Mouse (Mus musculus) intestine, embryonic 16.5 days (tissue): ENCODE measurements at regions not wholly inside any gene's neighbourhood (a gene's known extent, or its start where the extent isn't known, plus 50 kb on each side); places are given as distances from the start of the nearest gene placed in this dataset.

Experiments used
- ATAC-seq: fragments of 200-750 bp; cut with Nextera tagmentation; 2 replicates; pipeline ENCODE4 v1.8.0; 2017; ENCODE audit warnings: moderate TSS enrichment, moderate library complexity
- H3K27ac ChIP-seq: fragments of 300-500 bp; sonication (generic); 2 replicates; pipeline ENCODE4 v1.5.1; 2014; ENCODE audit warnings: mild to moderate bottlenecking, low read length
- H3K27me3 ChIP-seq: fragments of 300-500 bp; sonication (generic); replicated peaks from 2 replicates; pipeline ENCODE4 v1.6.1; 2014; ENCODE audit warnings: low read length, control low read depth, mixed read lengths; ENCODE audit not compliant: control insufficient read depth, insufficient read depth
- H3K36me3 ChIP-seq: fragments of 300-500 bp; sonication (generic); 2 replicates; pipeline ENCODE4 v1.6.1; 2014; ENCODE audit warnings: low read length, control low read depth; ENCODE audit not compliant: control insufficient read depth, insufficient read depth
- H3K4me1 ChIP-seq: fragments of 300-500 bp; sonication (generic); 2 replicates; pipeline ENCODE4 v1.6.1; 2014; ENCODE audit warnings: low read length, control low read depth, mixed read lengths; ENCODE audit not compliant: control insufficient read depth, insufficient read depth
- H3K4me2 ChIP-seq: fragments of 300-500 bp; sonication (generic); 2 replicates; pipeline ENCODE4 v1.6.1; 2014; ENCODE audit warnings: low read depth, low read length, control low read depth
- H3K4me3 ChIP-seq: fragments of 300-500 bp; sonication (generic); 2 replicates; pipeline ENCODE4 v1.5.1; 2014; ENCODE audit warnings: mild to moderate bottlenecking, low read length
- H3K9ac ChIP-seq: fragments of 300-500 bp; sonication (generic); 2 replicates; pipeline ENCODE4 v1.6.1; 2014; ENCODE audit warnings: low read depth, low read length
- H3K9me3 ChIP-seq: fragments of 300-500 bp; sonication (generic); 2 replicates; pipeline ENCODE4 v1.6.1; 2016; ENCODE audit warnings: low read length, control low read depth; ENCODE audit not compliant: control insufficient read depth
- WGBS: fragments of 180-500 bp; shearing (Covaris S2); extraction: QIAGEN DNeasy Blood & Tissue Kit; methylation state at CpG from one replicate; pipeline ENCODE4 v1.1.7; 2014; 5-methylcytosine and 5-hydroxymethylcytosine counted together

DNA sequence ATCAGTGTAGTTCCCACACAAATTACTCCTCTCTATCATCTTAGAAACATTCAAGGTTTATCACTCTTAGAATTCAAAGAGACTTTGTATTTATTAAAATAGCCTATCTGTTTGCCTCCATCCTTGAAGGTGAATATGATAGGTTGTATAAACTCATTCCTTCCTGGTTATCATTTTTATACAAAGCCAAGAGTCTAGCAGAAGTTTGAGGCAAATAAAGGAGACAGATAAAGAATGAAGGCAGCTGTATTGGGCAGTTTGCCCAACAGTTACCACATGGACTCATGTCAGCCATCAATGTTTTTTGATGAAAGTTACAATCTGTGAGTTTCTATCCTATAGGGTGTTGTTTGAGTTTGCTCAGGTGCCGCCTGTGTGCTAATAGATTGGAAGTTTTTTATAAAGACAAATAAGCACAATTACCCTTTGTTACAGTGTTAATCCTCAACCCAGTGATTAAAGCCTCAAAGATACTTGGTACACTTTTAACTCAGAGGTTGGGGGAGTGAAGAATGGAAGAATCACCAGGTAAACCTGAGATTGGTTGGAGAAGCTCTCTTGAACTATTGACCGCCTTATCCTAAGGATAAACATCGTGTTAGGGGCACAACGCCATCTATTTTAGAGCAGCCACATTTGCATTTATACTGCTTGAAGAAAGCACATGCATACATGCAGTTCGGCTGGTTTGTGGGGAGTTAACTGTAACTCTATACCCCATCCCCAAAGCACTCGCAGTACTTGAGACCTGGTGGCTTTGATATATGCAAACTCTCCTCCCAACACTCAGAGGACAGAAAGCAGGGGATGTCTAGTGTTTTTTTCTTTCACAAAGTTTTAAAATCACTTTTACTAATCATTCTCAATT lies 175.6 kb upstream of the Gm11114 start:
- H3K4me2 ChIP-seq = no peak overlapping the region
- H3K36me3 ChIP-seq = no peaks in the 10 kb centered on the region
- no peaks in the 10 kb centered on the region for H3K27me3 ChIP-seq
- no peak overlapping the region for H3K4me3 ChIP-seq
- 59% methylated on average over 6 of the region's 6 CpGs for WGBS
- H3K9me3 ChIP-seq = no peaks in the 10 kb centered on the region
- H3K27ac ChIP-seq = no peak overlapping the region
- no peak overlapping the region for H3K9ac ChIP-seq
- H3K4me1 ChIP-seq = no peaks in the 10 kb centered on the region
- no peak for ATAC-seq

DNA sequence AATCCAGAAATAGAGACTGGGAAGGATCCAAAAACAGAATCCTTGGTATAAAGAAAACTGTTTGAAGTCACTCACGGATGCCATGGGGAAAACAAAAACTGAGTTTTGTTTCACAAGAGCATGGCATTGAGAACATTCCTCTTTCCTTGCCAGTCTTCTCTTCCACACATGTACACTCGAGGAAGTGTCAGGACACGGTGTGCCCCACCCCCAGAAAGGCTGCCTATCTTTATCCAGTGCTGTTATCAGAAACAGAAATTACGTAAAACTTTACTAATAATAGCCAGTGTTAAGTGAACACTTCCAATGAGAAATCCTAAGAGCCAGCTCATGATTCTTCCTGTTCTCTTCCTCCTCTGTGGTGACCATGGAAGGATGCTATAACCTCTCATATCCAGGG lies 172.7 kb upstream of the Gm11114 start:
- no peak overlapping the region for H3K4me2 ChIP-seq
- H3K27ac ChIP-seq = no peak overlapping the region
- no peaks in the 10 kb centered on the region for H3K9me3 ChIP-seq
- 69% methylated on average over 4 of the region's 4 CpGs for WGBS
- H3K9ac ChIP-seq = no peak overlapping the region
- no peaks in the 10 kb centered on the region for H3K27me3 ChIP-seq
- no peaks in the 10 kb centered on the region for H3K4me1 ChIP-seq
- ATAC-seq = no peak
- no peaks in the 10 kb centered on the region for H3K36me3 ChIP-seq
- no peak overlapping the region for H3K4me3 ChIP-seq

- H3K4me2 ChIP-seq = no peak overlapping the region
- ATAC-seq = no peak
- WGBS = 86% methylated on average over 2 of the region's 2 CpGs
- H3K4me3 ChIP-seq = no peak overlapping the region
- H3K27ac ChIP-seq = no peak overlapping the region
- H3K9ac ChIP-seq = no peak overlapping the region
- H3K9me3 ChIP-seq = no peaks in the 10 kb centered on the region
- H3K36me3 ChIP-seq = no peaks in the 10 kb centered on the region
- H3K4me1 ChIP-seq = no peaks in the 10 kb centered on the region
- H3K27me3 ChIP-seq = no peaks in the 10 kb centered on the region
These were observed 168.2 kb upstream of the Gm11114 start for GRCm38 (mm10) chr9:85144363-85144762.

GRCm38 (mm10) chr9:85165632-85166031 lies 146.9 kb upstream of the Gm11114 start:
- H3K9me3 ChIP-seq = no peaks in the 10 kb centered on the region
- 84% methylated on average over 1 of the region's 1 CpGs for WGBS
- no peak overlapping the region for H3K4me2 ChIP-seq
- no peak overlapping the region for H3K9ac ChIP-seq
- no peak overlapping the region for H3K27ac ChIP-seq
- H3K27me3 ChIP-seq = no peaks in the 10 kb centered on the region
- no peaks in the 10 kb centered on the region for H3K36me3 ChIP-seq
- no peak overlapping the region for H3K4me3 ChIP-seq
- H3K4me1 ChIP-seq = no peaks in the 10 kb centered on the region
- no peak for ATAC-seq

DNA sequence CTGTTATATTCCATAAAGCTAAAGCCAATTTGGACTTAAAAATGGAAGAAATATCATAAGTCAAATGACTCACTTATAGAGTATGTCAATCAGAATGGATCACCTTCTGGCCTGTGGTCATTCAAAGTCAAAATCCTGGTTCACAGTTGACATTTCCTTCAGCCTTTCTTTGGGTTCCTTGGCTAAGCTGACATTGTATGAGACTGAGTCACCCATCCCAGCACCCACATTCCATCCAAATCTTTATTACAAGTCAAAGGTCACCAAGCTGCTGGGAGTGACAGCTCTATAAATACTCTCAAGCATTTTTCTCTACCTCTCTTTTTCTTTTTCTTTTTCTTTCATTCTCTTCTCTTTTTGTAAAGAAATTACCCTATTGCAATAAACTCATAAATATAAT lies 145.3 kb upstream of the Gm11114 start:
- Histone ChIP-seq H3K9ac (no peak overlapping the region), H3K27ac (no peak overlapping the region), H3K9me3 (no peaks in the 10 kb centered on the region), H3K4me3 (no peak overlapping the region), H3K36me3 (no peaks in the 10 kb centered on the region), H3K27me3 (no peaks in the 10 kb centered on the region), H3K4me2 (no peak overlapping the region), H3K4me1 (no peaks in the 10 kb centered on the region)
- peak; percentile 73 for ATAC-seq

- Histone ChIP-seq H3K27me3 (no peaks in the 10 kb centered on the region), H3K9me3 (no peaks in the 10 kb centered on the region), H3K4me3 (no peak overlapping the region), H3K4me2 (no peak overlapping the region), H3K9ac (no peak overlapping the region), H3K27ac (no peak overlapping the region), H3K36me3 (no peaks in the 10 kb centered on the region), H3K4me1 (no peaks in the 10 kb centered on the region)
- peak; percentile 59 for ATAC-seq
- WGBS = 55% methylated on average over 3 of the region's 3 CpGs
These were observed 138.1 kb upstream of the Gm11114 start for GRCm38 (mm10) chr9:85174431-85174830.

DNA sequence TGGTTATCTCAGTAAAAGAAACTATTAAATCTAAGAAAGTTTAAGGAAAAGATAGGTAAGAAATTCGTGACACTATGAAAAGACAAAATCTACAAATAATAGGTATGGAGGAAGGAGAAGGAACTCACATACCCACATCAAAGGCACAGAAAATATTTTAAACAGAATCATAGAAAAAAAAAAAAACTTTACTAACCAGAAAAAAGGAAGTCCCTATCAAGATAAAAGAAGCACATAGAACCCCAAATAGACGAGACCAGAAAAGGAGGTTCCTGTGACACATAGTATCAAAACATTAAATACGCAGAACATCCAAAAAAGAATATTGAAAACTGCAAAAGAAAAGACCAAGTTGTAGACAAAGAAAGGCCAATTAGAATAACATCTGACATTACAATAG lies 111.4 kb upstream of the Gm11114 start:
- no peak overlapping the region for H3K4me3 ChIP-seq
- no peaks in the 10 kb centered on the region for H3K4me1 ChIP-seq
- no peaks in the 10 kb centered on the region for H3K27me3 ChIP-seq
- H3K9ac ChIP-seq = no peak overlapping the region
- H3K9me3 ChIP-seq = no peaks in the 10 kb centered on the region
- no peak overlapping the region for H3K4me2 ChIP-seq
- 75% methylated on average over 3 of the region's 3 CpGs for WGBS
- ATAC-seq = no peak
- H3K36me3 ChIP-seq = no peaks in the 10 kb centered on the region
- no peak overlapping the region for H3K27ac ChIP-seq

- Histone ChIP-seq H3K4me3 (no peak overlapping the region), H3K9me3 (no peaks in the 10 kb centered on the region), H3K27ac (no peak overlapping the region), H3K36me3 (no peaks in the 10 kb centered on the region), H3K4me1 (no peaks in the 10 kb centered on the region), H3K9ac (no peak overlapping the region), H3K27me3 (no peaks in the 10 kb centered on the region), H3K4me2 (no peak overlapping the region)
- 72% methylated on average over 3 of the region's 3 CpGs for WGBS
- no peak for ATAC-seq
These were observed 87.7 kb upstream of the Gm11114 start for GRCm38 (mm10) chr9:85224870-85225269.
